Mouse (Mus musculus) ZHBTc4 (cell line): ENCODE measurements at regions not wholly inside any gene's neighbourhood (a gene's known extent, or its start where the extent isn't known, plus 50 kb on each side); places are given as distances from the start of the nearest gene placed in this dataset.

ENCODE experiments used
- DNase-seq: peaks from one replicate; pipeline ENCODE4 v3.0.0-alpha.2; 2011; ENCODE audit warnings: low read depth, low spot score

DNA sequence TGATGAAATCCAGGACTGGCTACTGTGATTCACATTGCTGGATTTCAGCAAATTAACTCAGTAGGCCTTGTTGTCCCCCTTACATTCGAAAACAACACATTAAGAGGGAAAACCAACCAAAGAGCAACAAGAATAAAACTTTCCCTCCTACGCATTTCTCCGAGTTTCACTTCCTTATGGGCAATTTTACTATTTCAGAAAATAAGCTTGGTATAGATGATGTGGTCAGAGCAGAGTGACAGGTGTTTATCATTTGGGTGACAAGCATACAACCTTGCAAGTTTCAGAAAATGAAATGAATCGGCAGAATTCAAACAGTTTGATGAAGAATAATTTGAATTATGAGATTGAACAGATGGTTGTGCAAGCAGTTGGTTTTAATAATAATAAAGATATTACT lies 220.6 kb downstream of the Etaa1 start:
- no peak for DNase-seq

DNA sequence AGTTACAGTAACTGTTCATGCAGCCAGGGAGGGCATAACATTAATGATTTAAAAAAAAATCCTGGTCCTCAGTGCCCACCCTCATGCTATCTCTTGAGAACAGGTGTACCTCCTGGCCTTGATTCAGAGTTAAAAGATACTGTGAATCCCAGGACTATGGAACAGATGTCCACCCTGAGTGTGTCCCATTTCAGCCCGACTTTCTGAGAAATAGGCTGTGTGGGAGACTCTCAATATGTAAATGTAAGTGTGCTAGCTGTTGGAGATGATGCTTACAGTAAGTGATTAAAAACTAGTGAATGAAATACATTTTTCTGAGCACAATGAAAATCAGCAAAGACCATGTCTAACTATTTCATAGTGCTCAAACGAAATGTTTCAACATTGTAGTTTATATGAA lies 219.2 kb downstream of the Etaa1 start:
- DNase-seq: no peak

DNA sequence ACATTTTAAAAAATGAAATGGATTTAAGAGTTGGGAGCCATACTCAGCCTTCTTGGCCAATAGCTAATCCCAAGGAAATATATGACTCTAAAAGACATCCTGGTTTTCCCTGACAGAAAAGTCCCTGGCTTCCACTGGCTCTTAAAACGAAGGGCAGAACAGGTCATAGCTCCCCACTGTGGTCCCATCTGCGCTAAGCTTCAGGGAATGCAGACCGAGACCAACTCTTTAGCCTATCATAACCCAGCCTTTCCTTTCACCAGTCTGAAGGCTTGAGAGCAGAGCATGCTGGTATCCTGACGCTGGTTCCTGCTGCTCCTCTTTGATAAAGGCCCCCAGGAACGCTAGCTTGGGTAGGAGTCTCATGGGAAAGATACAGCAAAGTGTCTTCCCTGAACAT lies 214.8 kb downstream of the Etaa1 start:
- DNase-seq: no peak

DNA sequence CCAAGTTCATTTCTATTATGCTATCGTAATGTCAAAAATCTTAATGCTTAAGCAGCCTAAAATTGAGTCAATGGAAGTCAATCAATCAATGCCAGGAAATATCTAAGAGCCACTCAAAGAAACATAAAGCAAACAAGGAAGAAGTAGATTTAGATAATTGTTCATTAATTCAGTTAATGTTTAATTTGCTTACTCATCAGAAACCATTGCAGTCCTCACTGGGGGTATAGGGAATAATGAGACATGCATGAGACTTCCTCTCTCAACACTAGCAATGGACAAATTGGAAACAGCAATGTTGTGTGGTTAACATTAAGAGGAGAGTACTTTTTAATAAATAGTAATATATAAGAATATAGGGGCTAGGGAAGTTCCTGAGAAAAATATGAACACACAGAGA lies 209.9 kb downstream of the Etaa1 start:
- DNase-seq: no peak

DNA sequence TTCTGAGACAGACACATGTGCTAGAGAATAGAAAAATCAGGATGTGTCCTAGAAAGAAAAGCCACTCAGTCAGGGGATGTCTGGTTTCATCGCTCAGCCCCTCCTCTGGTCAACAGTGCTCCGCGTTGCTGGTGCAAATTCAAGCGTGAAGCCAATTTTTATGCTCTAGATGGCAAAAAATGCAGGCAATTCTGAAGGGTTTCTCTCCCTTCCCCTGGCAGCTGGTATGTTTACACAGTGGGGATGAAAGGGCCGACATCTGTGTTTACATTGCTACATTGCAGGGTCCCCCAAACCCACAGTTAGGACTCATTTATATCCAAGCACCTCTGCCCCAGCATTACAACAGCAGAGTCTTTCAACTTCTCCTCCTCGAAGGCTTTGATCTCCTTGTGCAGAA lies 203.3 kb downstream of the Etaa1 start:
- DNase-seq: no peak

DNA sequence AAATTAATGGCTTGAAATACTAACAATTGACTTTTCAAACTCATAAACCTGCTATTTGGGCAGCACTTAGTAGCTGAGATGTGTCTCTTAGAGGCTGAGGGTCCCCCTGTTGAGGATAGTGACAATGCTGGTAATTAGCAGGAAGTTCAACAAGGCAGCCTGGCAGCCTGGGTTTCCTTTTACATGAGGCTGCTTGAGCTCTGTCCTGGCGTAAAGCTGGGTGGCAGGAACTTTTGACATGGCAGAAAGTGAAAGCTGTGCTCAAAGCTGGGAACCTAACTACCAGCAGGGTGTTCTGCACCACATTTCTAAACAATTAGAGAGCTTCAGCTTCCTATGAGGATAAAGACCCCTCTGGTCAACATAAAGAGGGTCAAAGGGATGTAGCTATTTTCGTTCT lies 194.5 kb downstream of the Etaa1 start:
- no peak for DNase-seq

DNA sequence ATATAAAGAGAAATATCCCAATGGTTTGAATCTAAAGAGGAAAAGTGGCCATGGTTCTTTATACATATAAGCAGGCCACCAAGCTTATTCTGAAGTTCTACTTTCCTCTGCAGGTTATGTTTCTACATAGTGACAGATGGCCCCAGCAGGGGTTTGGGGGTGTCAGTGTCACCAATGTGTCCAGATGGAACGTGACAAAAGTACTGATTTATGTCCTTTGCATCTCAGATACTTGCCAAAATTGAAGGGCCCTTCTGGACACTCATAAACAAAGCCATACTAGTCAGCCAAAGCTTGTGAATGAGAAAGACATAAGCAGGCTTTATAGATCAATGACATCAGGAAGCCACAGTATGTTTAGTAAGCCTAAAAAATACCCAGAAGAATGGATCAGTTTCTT lies 190.3 kb downstream of the Etaa1 start:
- DNase-seq: no peak

DNA sequence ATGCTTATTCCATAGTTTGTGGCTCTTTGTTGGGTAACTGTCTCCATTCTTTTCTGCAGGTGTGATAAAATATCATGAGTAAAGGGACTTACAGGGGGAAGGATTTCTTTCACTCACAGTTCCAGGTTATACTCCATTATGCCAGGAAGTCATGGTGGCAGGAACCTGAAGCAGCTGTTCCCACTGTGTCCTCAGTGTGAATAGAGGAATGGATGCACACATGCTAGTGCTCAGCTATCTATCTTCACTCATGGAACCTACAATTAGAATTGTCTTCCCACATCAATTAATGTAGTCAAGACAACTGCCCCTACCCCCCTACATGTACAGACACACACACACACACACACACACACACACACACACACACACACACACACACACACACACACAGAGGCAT lies 189.5 kb downstream of the Etaa1 start:
- no peak for DNase-seq

DNA sequence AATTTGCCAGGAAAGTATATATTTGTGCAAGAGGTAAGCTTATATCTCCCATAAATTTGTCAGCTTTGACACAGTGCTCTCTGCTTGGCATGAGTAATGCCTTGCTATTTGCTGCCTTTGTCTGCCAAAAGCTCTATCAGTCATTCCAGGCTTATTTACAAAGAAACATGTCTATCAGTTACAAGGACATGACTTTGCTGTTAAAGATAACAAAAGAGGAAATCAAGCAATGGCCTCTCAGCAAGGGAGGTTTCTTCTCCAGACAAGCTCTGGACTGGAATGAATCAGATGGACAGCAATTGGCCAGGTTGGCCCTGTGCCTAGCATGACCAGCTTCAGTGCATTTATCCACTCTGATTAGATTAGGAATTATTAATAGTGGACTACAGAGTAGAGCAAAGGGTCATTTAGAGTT lies 185.3 kb downstream of the Etaa1 start:
- no peak for DNase-seq

DNA sequence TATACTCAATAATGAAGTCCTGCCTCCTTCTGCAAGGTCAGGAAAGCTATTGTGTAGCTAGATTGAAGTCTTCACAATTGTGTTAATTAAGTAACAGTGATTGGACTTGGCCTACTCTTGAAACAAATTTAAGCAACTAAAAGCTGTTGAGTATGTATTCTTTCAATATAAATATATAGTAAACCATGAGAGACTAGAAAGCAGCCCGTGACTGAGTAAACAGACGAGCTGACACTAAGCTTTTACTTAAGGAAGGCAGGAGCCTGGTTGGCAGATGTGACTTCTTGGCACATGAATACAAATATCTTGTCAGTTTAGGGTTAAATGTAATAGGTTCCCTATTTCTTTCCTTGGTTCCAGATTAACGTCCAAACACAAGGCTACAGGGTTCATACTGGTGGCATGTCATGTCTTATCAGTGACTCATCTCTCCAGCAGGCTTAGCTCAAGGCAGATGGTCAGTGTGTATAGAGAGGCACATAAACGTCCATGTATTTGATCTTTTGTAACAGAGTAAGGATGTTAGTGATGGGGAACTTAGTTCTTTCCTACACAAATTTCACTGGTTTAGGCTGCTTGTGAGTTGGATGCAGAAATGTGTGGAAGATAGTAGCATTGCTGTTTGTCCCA lies 184.7 kb downstream of the Etaa1 start:
- no peak for DNase-seq

DNA sequence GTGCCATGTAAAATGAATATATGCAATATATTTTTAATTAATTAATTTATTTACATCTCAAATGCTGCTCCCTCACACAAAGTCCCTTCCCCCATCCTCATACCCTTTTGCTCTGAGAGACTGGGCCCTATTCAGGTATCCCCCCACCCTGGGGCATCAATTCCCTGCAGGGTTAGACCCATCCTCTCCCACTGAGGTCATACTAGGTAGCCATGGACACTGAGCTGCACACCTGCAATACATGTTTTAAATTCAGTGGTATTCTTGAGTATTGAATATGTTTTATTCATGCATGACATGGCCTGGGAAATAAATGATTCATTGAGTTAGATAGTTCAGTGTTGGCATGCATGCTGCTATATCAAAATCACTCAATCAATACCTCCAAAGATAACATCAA lies 156.0 kb downstream of the Etaa1 start:
- DNase-seq: no peak

DNA sequence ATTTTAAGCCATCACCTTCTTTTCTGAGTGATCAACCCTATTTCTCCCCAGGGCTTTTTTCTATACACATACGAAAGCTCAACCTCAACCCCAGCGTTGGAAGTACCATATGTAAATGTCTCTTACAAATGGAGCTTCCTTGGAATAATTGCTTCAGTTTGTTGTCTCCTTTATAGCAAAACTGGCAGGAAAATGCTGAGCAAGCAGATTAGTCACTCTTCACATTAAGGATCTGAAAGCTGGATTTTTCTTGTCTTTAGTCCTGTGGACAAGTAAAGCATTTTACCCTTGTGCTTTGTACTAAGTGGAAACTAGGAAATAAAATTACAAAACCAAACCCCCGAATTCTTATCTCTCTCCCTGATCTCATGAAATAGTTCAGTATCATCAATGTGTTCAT lies 145.8 kb downstream of the Etaa1 start:
- no peak for DNase-seq

DNA sequence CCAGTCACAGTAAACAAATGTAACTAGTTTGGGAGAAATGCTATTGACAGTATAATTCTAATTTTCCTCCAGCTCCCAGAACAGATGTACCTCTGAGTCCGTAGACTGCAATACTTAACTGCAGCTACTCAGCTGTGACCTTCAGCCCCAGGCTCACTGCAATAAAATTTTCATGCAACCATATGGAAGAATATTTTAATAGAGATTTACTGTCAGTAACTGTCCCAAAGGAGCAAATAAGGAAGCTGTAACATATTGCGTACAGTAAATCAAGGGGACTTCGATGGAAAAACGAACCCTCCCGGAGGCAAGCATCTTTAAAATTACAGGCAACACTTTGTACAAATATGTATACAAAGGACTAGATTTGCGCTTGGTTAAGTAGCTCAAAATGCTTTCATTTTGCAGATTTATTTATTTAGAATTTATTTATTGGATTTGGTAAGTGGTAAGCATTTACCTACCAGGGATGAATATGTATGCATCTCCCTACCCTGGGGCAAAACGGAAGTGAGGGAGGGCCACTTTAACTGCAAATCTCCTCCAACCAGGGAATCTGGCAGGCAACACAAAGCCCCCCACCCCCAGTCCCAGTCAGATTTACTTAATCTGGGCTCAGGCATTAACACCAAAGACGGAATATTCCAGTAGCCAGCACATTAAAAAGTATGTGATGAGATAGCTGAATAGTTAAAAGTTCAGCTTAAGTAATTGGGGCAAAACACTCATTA lies 141.7 kb downstream of the Etaa1 start:
- no peak for DNase-seq

DNA sequence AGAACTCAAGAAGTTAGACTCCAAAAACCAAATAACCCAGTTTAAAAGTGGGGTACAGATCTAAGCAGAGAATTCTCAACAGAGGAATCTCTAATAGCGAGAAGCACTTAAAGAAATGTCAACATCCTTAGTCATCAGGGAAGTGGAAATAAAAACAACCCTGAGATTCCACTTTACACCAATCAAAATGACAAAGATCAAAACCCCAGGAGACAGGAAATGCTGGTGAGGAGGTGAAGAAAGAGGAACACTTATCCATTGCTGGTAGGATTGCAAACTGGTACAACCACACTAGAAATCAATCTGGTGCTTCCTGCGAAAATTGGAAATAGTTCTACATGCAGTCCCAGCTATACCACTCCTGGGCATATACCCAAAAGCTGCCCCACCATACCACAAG lies 111.0 kb downstream of the Etaa1 start:
- no peak for DNase-seq

DNA sequence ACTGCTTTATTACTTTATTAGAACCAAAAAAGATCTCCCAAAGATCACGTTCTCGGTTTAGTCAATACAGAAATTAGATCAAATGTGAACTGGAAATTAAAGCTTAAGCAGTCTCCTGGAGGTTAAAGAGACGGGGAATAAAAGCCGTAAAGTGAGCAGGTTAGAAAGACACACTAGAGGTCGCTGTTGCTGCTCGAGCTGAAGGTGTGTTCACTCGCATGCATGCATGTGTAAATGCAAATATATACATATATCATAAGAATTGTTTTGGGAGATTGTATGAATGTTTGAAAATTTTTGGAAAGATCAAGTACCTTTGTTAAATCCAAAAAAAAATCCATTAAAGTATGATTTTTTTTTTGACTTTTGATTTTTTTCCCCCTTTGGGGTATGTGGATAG lies 101.3 kb downstream of the Etaa1 start:
- DNase-seq: peak; percentile 67

DNA sequence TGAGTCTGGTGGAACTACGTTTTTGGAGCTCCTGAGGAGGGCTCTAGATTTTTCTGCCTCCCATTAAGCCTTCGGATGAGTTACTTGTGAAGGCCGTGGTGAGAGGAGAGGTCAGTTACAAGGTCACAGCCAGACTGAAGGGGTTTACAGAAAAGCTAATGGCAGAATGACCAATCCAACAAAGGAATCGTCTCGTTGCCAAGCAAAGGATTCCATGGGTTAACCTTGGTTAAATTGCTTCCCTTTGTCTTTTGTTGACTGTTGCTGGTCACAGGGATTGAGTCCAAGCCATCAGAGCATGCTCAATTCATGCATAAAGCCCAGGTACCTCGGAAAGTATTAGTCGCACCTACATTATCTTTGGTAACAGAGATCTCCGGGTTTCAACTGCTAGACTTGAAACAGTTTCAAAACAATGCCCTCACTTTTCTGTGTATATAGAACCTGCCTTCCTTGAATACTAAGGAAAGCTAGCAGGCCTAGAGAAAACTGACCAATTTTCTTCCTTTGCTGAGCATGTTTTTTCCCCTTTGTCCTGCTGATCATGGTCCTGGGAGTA lies 100.3 kb downstream of the Etaa1 start:
- peak; percentile 74 for DNase-seq

DNA sequence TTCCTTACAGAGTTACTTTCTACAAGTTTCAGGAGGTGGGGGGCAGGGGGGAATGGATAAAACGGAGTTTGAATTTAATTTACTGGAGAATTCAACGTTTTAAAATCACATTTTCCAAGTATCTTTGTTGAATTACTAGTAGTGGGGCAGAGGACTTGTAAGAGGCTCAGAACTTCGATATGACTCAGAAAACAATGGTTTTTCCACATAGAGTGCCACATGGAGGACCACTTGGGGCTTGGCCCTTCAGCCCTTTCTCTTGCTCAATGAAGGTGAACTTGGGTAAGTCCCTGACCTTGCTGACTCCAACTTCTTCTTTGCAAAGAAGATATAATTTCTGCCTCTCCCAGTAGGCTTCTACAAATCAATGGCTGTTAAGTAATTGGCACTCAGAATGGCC lies 99.8 kb downstream of the Etaa1 start:
- DNase-seq: no peak

DNA sequence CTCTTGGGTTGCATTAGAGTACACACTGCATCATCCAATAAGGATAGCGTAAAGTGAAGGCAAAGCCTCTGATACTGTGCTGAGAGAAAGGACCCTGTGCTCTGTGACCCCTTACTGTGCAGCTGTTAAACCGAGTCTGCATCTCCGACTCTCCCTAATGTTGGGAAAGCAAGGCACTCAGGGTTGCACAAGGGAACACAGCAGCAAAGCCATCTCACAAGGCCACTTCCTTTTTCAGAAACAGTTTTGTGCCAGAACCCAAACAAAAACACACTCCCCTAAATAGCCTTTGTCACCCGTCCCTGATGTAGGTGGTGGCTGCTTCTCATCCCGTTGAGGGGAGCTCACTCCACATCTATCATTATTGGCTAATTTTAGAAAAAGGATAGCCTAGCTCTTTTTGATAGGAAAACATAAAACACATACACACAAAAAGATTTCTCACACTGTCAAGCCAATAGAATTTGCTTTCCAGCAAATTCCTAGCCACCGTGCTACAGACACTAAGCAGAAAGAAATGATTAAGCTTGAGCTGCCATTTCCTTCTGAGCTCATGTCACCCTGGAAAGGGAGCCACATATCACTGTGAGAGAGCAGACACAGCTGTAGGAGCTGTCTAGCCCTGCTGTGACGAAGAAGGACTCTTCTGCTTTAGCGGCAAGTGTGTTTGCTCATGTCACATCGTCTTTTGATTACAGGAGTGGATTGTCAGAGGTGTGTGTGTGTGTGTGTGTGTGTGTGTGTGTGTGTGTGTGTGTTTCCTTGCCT lies 94.1 kb downstream of the Etaa1 start:
- DNase-seq: no peak

DNA sequence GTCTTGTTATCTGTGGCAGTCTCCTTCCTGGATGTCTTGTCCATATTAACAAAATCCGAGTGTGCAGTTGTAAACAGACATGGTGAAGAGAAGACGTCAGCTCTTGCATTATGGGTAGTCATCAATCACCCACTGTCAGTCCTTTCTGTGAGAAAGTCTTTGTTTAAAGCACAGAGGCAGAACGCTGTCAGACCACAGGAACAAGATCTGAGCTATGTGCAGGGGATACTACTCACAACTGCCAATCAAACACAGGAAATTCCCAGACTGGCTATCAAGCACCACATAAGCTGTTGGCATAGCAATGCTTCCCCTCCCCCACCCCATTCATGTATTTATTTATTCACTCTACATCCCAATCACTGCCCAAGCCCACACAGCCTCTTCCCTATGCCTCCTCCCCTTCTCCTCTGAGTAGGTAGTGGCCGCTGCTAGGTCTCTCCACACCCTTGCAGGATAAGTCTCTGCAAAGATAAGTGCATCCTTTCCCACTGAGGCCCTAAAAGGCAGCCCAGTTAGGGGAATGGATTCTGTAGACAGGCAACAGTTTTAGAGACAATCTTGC lies 88.8 kb downstream of the Etaa1 start:
- DNase-seq: no peak

DNA sequence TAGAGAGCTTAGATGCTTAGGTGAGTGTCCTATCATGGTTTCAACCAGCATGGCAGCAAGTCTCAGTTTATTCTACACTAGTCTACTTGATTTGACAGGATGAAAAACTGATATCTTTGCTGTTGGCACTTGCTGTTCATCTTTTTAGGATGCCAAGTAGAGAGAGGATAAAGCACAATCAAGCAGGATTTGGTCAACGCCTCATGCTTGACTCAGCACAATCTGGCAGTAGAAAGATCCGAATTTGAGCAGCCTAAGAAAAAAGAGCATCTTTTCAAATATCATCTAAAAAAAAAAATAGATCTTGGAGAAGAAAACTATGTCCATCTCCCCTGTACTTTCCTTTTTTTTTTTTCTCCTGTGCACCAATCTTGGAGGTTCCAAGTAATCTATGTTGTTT lies 83.0 kb downstream of the Etaa1 start:
- DNase-seq: no peak

DNA sequence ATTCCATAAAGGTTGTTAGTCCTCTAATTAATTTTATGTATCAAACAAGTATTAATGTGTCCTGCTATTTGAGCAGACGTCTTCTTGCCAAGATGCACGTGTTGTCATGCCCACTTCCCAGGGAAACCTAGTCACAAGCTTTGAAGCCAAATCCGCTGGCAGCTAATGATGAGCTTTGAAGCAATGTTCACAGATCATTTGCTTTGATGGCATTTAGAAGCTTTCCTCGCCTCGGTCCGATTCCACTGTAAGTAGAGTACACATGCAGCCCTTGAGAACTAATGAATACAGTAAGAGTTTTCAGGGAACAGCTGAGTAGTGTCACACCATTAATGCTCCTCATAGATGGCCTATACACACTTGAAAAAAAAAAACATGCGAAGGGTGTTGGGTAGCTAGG lies 81.8 kb downstream of the Etaa1 start:
- DNase-seq: no peak

DNA sequence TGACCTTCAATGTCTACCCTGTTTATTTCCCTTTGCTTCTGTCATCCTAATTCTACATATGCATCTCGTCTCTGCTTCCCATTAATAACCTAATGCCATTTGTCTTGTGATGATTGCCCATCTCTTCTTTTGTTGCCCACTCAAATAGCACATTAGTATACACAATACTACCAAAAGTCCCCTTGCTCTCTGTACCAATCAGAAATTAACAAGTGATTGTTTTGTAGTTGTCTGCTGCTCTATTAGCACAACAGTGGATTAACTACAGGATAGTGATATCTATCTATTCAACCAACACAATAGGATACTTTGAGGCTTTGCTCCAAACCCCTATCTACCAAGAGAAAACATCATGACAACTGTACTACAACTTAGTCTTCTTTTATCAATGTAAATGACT lies 70.4 kb downstream of the Etaa1 start:
- peak; percentile 88 for DNase-seq
